Mouse (Mus musculus): ENCODE data around the gene Selplg. TPM values are rescaled to one million over a fixed set of nuclear protein-coding genes. Genes with fewer than 3 reads are reported as not detected.
"Not testable (repeated sequence)": the region's sequence is repeated elsewhere in the genome, so short reads cannot be mapped to it uniquely, and the experiment has no call there.

Gene Selplg
- polyA plus RNA-seq, 1 experiment = 8.2 TPM

DNA sequence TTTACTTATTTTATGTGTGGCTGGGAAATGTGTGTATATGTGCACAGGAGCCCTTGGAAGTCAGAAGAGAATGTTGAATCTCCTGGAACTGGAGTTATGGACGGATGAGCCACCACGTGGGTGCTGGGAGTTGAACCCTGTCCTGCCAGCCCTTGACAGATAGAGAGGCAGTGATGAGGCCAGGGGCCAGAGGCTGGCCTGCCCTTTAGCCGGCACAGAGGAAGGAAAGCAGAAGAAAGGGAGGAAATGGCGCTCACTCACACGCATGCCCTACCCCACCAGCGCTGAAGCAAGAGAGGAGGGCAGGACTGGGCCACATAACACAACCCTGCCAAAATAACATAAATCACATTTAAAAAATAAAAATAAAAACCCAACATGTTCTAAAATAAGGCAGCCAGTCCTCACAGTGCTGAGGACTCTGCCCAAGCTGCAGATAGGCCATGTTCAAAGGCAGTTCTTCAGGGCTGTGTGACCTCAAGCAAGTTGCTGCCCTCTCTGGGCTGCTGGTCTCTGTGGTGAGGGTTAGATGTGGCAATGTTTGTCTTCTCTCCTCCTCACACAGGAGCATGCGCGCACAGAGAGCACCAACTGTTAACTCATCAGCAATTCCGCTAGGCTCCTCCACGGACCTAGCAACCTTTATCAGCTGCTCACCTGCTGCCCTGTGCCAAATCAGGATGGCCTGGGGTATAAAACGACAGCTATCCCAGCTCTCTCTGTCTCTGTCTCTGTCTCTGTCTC is 41.8 kb downstream of the Selplg start:
- no peak for DNase-seq (ENCODE audit: low spot score)

GRCm38 (mm10) chr5:113789075-113789788 is 43.2 kb downstream of the Selplg start:
- no peak for DNase-seq (ENCODE audit: low spot score)

DNA sequence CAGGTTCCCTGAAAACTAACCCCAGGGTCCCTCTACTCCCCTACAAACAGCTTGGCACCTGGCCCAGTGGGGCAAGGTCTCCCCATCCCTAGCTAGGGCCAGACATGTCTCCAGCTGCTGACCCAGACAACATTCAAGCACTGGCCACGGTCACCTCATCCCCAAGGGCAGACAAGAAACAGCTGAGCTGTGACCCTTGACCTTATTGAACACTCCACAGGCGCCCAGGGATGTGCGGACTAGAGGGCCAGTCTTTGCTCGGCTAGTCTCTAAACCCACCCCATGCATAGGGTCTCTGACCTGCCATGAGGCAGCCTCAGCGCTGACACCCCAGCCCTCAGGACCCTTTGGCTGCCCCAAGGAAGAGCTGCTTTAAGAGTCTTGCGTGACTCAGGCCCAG is 43.8 kb downstream of the Selplg start:
- no peak for DNase-seq (ENCODE audit: low spot score)

GRCm38 (mm10) chr5:113786985-113787384 is 45.5 kb downstream of the Selplg start:
- DNase-seq (ENCODE audit: low spot score) = no peak

- not testable (repeated sequence) for DNase-seq (ENCODE audit: low spot score)
These were observed 48.3 kb downstream of the Selplg start for GRCm38 (mm10) chr5:113784104-113784503.

DNA sequence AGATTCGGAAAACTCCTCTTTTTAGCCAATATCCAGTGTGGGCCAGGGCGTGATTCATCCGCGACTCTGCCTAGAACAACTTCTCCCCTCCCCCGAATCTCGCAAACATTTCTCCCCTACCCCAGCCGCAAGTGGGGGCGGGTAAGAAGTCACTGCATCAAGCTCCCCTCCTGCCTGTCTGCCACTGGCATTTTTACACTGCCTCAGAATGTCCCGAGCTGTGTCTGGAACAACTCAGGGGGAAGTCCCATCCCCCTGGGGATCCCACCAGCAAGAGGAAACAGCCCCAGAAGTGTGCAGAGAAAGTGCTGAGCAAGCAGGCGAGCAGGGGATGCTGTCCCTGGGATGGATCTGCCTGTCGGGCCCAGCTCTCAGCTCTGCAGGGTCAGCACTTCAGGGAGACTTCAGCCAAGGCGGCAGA is 48.9 kb downstream of the Selplg start:
- no peak for DNase-seq (ENCODE audit: low spot score)

GRCm38 (mm10) chr5:113782624-113783023 is 49.8 kb downstream of the Selplg start:
- no peak for DNase-seq (ENCODE audit: low spot score)

DNA sequence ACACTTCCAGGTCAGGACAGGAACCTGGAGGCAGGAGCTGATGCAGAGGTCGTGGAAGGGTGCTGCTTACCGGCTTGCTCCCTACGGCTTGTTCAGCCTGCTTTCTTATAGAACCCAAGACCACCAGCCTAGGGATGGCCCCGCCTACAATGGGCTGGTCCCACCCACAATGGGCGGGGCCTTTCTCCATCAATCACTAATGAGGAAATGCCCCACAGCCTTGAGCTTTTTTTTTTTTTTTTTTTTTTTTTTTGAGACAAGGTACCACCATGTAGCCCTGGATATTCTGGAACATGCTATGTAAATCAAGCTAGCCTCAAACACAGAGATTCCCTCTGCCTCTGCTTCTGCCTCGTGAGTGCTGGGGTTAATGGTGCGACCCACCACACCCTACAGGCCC is 50.6 kb downstream of the Selplg start:
- no peak for DNase-seq (ENCODE audit: low spot score)

DNA sequence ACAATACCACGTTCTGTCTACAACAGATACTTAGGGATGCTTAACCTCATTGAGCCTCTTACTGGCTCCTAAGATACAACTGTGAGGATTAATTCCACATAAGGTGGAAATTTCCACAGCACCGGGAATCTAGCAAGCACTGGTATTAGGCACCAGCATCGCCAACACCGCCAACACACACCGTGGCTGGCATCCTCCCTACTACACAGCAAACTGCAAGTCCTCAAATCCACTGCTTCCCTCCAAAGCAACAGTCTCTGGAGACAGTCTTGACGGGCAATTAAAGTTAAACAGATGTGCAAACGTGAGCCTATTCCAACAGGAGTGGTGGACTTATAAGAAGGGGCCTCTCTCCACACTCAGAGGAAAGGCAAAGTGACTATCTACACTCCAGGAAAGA is 51.2 kb downstream of the Selplg start:
- no peak for DNase-seq (ENCODE audit: low spot score)

DNA sequence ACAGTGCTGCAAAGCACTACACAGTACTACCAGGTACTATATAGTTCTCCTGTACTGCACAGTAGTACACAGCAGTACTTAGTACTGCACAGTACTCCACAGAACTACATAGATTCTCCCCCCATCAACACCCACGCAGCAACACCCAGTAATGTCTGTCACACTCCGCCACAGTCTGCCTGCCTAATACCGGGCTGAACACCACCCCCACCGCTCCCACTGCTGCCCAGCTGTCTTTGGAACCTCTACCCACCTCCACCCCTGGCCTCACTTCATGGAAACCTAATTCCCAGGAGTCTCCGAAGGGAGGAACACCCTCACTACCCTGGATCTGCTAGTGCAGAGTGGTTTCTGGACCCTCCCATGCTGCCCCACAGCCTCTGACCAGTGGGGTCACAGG is 51.7 kb downstream of the Selplg start:
- DNase-seq (ENCODE audit: low spot score) = no peak

DNA sequence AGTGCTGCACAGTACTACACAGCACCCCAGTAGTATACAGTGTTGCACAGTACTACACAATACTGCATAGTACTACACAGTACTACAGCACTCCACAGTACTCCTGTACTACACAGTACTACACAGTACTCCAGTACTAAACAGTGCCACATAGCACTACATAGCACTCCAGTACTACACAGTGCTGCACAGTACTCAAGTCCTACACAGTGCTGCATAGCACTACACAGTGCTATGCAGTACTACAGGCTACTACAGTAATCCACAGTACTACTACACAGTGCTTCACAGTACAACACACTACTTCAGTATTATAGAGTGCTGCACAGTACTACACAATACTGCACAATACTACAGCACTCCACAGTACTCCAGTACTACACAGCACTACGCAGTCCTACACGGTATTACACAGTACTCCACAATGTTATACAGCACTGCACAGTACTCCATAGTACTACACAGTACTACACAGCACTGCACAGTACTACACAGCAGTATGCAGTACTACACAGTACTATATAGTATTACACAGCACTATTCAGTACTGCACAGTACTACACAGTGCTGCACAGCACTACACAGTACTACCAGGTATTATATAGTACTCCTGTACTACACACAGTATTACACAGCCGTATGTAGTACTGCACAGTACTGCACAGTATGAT is 52.2 kb downstream of the Selplg start:
- DNase-seq (ENCODE audit: low spot score) = no peak

DNA sequence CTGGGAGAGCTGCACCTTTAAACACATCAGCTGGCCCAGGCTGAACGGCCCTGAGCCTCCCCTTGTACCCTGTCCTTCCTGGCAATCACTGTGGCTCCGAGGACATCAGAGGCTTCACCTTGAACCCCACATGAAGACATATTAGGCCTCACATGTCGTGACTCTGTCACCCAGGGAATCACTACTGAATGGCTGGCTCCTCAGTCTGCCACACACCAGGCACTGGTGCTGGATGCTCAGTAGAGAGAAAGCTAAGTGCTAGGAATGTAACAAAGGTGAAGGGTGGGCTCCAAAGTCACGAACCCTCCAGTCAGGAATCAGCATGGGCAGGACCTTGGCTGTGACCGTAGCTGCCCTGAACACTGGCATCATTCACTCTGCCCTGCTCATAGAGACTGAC is 52.9 kb downstream of the Selplg start:
- no peak for DNase-seq (ENCODE audit: low spot score)

- DNase-seq (ENCODE audit: low spot score) = not testable (repeated sequence)
These were observed 54.7 kb downstream of the Selplg start for GRCm38 (mm10) chr5:113777728-113778127.

DNA sequence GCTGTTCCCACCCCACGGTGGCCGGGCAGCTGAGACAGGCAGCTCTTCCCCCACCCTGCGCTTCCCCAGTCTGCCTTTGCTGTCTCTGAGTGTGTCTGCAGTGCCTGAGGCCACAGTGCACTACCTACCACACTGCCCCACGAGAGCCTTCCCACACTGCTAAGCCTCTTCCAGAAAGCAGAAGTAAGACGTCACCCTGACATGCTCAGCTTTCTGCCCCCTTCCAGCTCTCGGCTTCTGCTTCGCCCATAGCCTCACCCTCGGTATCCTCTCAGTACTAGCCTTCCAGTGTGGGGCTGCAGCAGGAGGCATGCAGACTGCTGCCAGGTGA is 55.6 kb downstream of the Selplg start:
- DNase-seq (ENCODE audit: low spot score) = no peak

DNA sequence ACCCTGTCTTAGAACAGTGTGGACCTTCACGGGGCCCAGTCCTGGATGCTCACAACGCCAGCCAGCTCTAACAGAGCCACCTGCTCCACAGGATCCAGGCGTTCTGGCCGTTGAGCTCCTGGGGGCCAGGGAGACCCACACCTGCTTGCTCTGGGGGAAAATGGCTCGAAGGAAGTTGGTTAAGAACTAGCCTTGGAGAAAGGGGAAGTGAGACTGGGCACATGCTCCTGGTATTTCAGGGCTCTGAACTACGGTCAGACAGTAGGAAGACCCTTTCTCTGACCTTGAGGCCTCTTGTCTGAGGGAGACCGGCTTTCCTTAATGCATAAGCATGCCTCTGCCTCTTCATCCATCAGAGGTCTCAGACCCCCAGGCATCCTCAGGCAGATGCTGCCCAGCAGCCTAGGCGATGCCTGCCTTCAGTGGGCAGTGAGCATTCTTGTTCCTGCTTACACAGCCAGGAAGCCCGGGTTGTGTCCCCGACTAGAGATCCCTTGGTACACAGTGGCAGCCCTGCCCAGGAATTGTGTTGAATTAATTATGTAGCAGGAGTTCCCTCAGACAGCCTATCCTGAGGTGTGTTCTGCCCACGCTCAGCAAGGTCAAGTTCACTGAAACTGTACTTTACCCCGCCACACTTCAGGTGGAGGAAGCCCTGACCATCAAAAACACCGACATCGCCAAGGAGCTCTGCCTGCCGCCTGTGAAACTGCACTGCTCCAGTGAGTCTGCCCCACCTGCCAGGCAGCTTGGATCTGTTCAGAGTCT is 56.1 kb downstream of the Selplg start:
- no peak for DNase-seq (ENCODE audit: low spot score)

GRCm38 (mm10) chr5:113775585-113775984 is 56.9 kb downstream of the Selplg start:
- DNase-seq (ENCODE audit: low spot score) = no peak

GRCm38 (mm10) chr5:113773664-113774063 is 58.8 kb downstream of the Selplg start:
- DNase-seq (ENCODE audit: low spot score) = peak; percentile 76

DNA sequence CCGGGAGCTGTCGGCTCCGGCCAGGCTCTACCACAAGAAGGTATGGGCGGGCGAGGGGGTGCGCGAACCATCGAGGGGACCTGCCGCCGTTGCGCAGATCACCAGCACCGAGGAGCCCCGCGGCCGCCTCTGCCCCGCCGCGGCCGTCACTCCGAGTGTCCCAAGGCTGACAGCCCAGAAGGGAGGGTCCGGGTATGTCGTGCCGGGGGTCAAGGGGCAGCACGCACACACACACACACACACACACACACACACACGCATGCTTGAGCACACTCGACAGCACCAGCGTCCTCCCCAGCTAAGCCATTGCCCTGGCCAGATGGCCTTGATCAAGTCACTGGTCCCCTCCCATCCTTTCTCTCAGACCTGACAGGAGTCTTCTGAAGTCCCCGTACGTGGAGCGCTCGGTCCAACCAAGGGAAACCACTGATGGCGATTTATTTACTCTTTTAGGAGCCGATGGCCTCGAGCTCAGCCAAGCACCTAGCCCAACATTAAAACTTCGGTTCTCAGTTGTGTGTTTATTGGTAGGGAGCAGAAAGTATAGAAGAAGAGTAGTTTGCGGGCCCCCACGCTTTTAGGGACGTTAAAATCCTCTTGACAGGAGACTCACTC is 59.4 kb downstream of the Selplg start:
- DNase-seq (ENCODE audit: low spot score) = no peak

DNA sequence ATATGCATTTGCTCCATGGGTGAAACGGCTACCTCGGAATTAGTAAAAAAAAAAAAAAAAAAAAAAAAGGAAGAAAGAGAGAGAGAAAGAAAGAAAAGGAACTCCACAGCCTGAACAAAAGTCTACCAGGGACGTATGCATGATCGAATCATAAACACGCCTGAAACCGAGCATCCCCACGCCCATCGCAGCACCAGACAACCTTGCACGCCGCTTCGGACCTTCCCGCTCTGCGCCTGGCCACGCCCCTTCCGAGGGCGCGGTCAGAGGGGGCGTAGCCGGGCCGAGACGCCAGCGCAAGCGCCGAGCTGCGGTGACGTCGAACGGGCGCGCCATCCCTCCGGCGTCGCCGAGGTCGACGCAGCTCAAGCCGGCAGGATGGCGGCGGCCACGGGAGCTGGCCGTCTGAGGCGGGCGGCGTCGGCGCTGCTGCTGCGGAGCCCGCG is 60.0 kb downstream of the Selplg start, which contains the start of the genes Sart3 and Iscu:
Gene Sart3 (minus strand): TSS at position 61 of the 446 bp plus-strand sequence.
Gene Iscu (plus strand): TSS at position 299 of the 446 bp plus-strand sequence.
- peak; percentile 91 for DNase-seq (ENCODE audit: low spot score)

- DNase-seq (ENCODE audit: low spot score) = peak; percentile 88
These were observed 61.0 kb downstream of the Selplg start for GRCm38 (mm10) chr5:113771213-113772162.

Measured in urinary bladder, adult 2 months (tissue).